Mouse (Mus musculus) heart, postnatal 36 days (tissue): ENCODE results near the gene Spaca6. TPM values are rescaled to one million over a fixed set of nuclear protein-coding genes. Genes with fewer than 3 reads are reported as not detected.
"Not testable (repeated sequence)": the region's sequence is repeated elsewhere in the genome, so short reads cannot be mapped to it uniquely, and the experiment has no call there.

Experiments
- DNase-seq, 2 experiments: peaks; one replicate each; pipeline ENCODE4 v3.0.0; 2021 to 2022
- intact Hi-C: fragments of 180-260 bp; cut with DNase I; formaldehyde crosslinking; loops from one replicate; pipeline ENCODE4 v1.15.1; 2025
- total RNA-seq, 2 experiments: library from RNA; stranded (reverse); gene quantifications; 2 replicates each; pipeline ENCODE4 v1.2.3; 2021

Gene Spaca6
- total RNA-seq, 2 experiments from 2014 or later = 12.6 to 13.0 TPM

GRCm38 (mm10) chr17:17840796-17841195 lies 13.8 kb downstream of the Spaca6 start:
- DNase-seq = no peak
- intact Hi-C loops = loop anchor here (5.0 kb wide), 1 partner anchor 57 kb away; no protein-coding TSS in a partner anchor

DNA sequence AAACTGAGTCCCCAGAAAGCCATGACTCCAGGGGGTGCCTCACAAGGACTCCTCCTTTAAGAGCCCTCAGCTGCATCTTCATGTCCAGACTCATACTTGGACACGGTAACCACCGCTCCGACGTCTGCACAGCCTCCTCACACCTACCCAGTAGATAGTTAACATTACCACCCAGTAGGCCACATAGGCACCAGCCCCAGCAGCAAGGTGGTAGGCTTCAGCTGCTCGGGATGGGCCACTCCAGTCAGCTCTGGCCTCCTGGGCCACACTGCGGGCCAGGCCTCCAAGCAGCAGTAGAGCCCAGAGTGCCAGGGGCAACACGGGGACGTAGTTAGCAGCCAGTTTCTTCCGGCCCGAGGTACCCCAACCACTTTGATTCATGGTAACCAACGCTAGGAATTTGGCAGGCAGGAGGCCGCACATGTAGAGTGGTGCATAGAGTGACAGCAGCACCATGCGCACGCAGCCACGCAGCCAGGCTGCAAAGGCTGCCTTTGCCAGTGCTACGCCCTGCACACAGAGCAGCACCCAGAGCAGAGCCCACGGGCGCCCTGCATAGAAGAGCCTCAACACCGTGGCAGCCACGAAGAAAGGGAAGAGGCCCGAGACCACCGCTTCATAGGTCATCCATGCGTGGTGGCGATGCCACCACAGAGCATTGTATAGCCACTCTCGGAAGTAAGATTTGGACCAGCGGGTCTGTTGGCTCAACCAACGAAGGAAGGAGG lies 16.7 kb downstream of the Spaca6 start:
- DNase-seq = no peak
- intact Hi-C loops = loop anchor here (5.0 kb wide), 1 partner anchor 54 kb away; no protein-coding TSS in a partner anchor

DNA sequence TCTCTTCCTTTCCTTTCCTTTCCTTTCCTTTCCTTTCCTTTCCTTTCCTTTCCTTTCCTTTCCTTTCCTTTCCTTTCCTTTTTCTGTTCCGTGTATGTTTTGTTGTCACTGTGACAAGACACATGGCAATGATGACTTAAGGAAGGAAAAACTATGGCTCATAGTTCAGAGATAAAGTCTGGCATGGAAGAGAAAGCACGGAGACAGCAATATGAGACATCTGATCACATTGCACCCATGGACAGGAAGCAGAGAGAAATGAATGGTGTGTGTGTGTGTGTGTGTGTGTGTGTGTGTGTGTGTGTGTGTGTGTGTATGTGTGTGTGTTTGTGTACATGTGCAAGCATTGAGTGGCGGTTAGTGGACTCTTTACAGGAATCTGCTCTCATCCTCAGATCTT lies 17.6 kb downstream of the Spaca6 start:
- intact Hi-C loops = loop anchor here (5.0 kb wide), 1 partner anchor 53 kb away; no protein-coding TSS in a partner anchor
- DNase-seq = not testable (repeated sequence)

GRCm38 (mm10) chr17:17845187-17846027 lies 18.4 kb downstream of the Spaca6 start:
- no peak for DNase-seq
- intact Hi-C loops = no loop called here

DNA sequence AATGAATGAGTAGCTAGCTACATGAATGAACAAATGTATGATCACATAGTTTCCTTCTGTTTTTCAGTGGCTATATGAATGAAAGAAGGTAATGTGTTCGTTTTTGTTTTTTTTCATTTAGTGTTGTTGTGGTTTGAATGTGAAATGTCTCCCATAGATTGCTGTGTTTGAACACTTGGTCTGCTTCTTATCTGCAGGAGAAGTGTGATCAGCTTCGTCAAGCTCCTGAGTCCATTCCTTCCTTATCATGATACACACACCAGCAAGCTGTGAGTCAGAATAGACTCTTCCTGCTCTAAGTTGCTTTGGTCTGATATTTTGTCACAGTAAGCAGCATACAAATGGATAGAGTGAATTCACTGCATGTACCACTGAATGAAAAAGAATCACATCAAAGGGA lies 22.0 kb downstream of the Spaca6 start:
- DNase-seq = no peak
- intact Hi-C loops = no loop called here

DNA sequence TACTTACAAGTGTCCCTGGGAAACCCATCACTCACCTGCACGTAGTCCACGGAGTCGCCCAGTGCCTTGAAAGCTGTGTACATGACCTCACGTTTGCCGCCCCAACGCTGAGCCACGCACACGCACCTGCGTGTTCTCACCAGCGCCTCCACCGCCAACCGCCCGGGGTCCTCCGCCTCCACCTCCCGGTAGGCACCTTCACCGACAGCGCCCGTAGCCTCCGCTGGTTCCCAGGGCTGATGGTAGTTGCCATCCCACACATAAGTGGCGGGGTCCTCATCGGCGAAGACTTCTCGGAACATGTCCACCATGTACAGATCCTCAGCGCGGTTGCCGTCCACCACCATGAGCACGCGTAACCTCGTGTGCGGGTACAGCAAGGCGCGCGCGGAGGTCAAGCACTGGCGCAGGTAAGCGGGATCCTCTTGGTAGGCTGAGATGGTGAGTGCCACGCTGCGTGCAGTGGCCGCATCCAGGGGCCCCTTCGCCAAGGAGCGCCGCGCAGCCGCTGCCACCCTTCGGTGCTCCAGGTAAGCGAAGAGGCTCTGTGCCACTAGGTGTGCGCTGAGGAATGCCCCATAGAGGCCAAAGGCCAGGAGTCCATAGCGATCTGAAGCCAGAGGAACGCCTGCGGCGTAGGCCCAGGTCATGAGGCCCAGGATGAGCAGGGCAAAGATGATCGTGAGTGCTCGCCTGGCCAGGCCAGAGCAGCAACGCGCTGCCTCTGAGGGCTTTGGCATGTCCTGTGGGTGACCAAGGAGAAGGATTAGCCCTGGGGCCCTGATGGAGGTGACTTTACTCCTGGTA lies 23.2 kb downstream of the Spaca6 start:
- no peak for DNase-seq
- intact Hi-C loops = no loop called here

DNA sequence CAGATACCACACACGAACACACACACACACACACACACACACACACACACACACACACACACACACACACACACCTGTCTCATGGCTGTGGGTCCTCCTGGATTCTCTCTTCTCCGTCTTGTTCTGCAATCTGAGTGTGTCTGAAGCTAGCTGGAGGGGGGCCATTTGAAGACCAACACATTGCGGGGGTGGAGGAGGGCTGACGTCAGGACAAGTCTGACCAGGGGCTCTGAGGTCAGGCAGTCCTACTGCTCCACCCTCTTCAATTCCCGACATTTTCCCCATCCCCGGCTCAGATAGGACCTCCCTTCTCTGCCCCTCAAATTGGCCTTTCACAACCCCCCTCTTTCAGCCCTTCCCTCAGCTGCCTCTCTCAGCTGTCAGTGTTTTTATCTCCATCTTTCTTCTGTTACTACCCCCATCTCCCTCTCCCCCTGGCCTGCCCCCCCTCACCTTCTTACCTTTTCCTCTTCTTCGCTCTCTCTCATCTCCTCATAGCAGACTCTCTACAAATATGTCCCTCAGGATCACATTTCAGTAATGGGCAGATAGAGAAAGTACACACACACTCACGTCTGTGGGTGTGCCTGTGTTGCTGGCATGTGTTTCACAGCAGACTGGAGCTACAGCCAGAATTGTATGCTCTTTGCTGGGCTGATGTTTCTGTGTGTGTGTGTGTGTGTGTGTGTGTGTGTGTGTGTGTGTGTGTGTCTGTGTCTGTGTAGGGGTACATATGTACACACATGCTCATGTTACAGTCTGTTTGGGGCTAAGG lies 28.3 kb downstream of the Spaca6 start, which contains the start of gene Has1:
Gene Has1 (minus strand): TSS at position 142 of the 775 bp plus-strand sequence.
- no peak for DNase-seq
- intact Hi-C loops = no loop called here

DNA sequence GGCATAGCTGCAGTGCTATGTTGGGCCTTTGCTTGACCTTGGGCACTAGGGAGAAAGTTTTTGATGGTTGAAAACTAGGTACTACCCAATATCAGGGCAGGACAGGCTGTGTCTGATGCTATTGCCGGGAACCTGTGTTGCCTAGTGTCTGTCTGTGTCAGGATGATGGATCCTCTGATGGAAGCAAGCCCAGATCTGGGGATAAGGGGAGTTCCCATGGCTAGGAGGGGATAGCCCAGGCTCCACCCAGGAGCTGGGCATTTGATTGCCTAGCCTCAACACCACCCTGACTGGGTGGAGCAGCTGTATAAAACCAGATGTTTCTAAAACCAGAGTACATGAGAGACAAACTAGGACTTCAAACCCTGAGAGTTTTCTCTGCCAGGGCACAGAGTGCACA lies 29.7 kb downstream of the Spaca6 start:
- intact Hi-C loops = no loop called here
- no peak for DNase-seq

- no peak for DNase-seq
- intact Hi-C loops = no loop called here
These were observed 30.5 kb downstream of the Spaca6 start for GRCm38 (mm10) chr17:17857446-17857845.

DNA sequence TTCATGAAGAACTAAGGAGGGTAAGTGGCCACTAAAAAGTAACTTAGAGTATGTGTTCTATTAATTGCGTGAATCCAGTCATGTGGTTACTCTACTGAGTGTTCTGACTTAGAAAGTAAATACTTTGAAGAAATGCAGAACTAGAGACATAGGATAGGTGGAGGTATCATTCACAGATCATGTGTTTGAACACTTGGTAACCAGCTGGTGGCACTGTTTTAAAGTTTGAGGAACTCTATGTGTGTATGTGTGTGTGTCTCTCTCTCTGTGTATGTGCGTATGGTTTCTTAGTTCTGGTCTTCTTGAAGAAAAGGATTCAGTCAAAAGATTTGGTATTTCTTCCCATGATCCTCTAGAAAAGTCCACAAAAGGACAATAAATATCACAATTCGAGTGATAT lies 33.2 kb downstream of the Spaca6 start:
- intact Hi-C loops = no loop called here
- DNase-seq = no peak

DNA sequence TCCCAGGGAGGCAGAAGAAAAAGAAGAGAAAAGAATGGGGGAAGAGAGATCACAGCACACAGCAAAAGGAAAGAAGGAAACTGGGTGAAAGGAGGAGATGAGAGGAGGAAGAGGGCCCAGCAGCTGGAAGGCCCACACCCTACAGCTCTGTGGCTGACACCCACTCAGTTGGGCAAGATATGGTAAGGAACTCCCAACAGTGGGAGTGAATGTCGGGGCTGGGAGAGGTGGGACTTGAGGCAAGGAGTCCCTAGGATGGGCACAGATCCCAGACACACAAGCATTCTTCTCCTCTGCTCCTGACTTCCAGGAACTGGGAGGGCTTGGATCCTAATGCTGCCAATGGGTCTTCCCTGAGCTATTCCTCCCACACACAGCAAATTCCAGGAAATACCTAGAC lies 35.4 kb downstream of the Spaca6 start:
- peak in 1 of 2 experiments; percentile 12 for DNase-seq
- intact Hi-C loops = no loop called here

GRCm38 (mm10) chr17:17865168-17865567 lies 38.2 kb downstream of the Spaca6 start:
- intact Hi-C loops = no loop called here
- DNase-seq = no peak

DNA sequence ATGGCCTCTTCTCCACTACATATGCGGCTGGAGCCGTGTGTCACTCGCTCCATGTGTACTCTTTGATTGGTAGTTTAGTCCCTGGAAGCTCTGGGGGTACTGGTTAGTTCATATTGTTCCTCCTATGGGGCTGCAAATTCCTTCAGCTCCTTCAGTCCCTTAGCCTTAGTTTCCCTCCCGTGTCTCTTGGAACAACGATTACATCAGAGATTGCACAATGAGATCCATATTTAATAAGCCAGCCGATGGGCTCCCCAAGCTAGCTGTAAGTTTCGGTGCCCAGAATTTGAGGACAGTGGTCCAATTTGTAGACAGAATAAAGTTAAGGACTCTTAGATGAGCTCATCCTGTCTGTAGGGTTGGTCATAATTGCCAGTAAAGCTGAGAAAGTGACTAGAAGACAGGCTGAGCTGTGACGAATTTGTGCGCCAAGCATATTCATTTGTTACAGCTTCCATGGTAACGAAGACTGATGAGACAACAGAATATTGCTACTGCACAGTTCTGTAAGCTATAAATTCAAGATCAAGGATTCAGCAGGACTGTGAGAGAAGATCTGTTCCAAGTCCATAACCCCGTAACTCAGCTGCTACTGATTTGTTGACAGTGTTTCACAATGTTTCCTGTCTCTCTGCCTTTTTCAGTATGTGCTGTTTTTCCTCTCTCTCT lies 40.0 kb downstream of the Spaca6 start:
- intact Hi-C loops = no loop called here
- DNase-seq = peak in 1 of 2 experiments; percentile 20

GRCm38 (mm10) chr17:17870892-17871550 lies 44.1 kb downstream of the Spaca6 start:
- intact Hi-C loops = no loop called here
- DNase-seq = no peak

GRCm38 (mm10) chr17:17871697-17872096 lies 44.7 kb downstream of the Spaca6 start:
- intact Hi-C loops = no loop called here
- DNase-seq = no peak

DNA sequence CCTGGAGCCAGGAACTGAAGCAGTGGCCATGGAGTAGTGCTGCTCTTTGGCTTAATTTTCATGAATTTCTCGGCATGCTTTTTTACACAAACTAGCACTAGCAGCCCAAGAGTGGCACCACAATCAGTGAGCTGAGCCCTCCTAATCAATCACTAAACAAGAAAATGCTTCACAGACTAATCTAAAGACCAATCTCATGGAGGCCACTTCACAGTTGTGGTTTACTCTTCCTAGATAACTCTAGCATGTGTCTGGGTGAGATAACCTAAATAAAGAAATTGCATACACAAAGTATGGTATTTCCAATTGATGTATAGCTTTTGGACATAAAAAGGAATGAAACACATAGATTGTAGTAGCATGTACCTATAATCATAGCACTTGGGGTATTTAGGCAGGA lies 52.4 kb downstream of the Spaca6 start:
- intact Hi-C loops = no loop called here
- DNase-seq = no peak

GRCm38 (mm10) chr17:17882672-17883071 lies 55.7 kb downstream of the Spaca6 start:
- DNase-seq = no peak
- intact Hi-C loops = no loop called here

GRCm38 (mm10) chr17:17883840-17884239 lies 56.9 kb downstream of the Spaca6 start, which contains the start of gene Fpr1:
Gene Fpr1 (minus strand): TSS chr17:17883940.
- DNase-seq = no peak
- intact Hi-C loops = no loop called here

DNA sequence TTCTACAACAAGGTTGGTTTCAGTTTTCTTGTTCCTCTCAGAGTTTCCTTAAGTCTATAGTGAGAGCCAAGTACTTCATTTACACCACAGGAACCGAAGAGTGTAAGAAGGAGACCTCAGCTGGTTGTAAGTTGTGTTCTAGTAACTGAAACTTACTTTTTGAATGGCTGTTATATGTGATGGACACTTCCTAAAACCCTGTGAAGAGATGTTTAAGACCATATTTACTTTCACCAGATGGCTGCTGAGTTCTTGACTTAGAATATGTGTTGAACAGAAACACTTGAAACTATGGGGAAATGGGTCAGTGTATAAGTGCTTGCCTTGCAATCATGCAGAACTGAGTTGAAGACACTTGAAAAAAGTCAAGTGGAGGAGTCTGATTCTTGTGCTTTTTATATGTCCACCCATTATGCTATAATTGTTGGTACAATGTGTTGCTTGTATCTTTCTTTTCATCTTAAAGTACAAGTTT lies 60.9 kb downstream of the Spaca6 start, which contains the start of the genes Fpr2 and Fpr3:
Gene Fpr2 (plus strand): TSS at position 51 of the 475 bp plus-strand sequence.
Gene Fpr3 (plus strand): TSS at position 79 of the 475 bp plus-strand sequence.
- intact Hi-C loops = no loop called here
- DNase-seq = no peak
